Mouse (Mus musculus): Measurements from ENCODE around the gene Fbxo28. TPM values are rescaled to one million over a fixed set of nuclear protein-coding genes. Genes with fewer than 3 reads are reported as not detected.

The Fbxo28 gene
- polyA plus RNA-seq, 1 experiment from 2014 or later, result 22.4 TPM

GRCm38 (mm10) chr1:182338961-182339565 lies 2.4 kb downstream of the Fbxo28 start:
- Histone ChIP-seq H3K36me3 (replicated peaks) (0 out of 2 replicates have a peak, but pooled peaks cover 3% of the 10 kb centered on the region), H3K27ac (no peak overlapping the region), H3K4me3 (peak overlapping the region; percentile 99), H3K9ac (peak overlapping the region; percentile 99), H3K4me2 (peak overlapping the region; percentile 71), H3K9me3 (no peaks in the 10 kb centered on the region), H3K27me3 (replicated peaks) (no peaks in the 10 kb centered on the region), H3K4me1 (peaks cover 30% of the 10 kb centered on the region)
- WGBS, result 53% methylated on average over 7 of the region's 7 CpGs
- ATAC-seq (replicated peaks), result no peak

- H3K27ac ChIP-seq, result no peak overlapping the region
- no peak overlapping the region for H3K9ac ChIP-seq
- H3K4me2 ChIP-seq, result no peak overlapping the region
- ATAC-seq (replicated peaks), result no peak
- no peaks in the 10 kb centered on the region for H3K9me3 ChIP-seq
- H3K27me3 ChIP-seq (replicated peaks), result no peaks in the 10 kb centered on the region
- 0 out of 2 replicates have a peak, but pooled peaks cover 11% of the 10 kb centered on the region for H3K36me3 ChIP-seq (replicated peaks)
- no peak overlapping the region for H3K4me3 ChIP-seq
- peaks cover 12% of the 10 kb centered on the region for H3K4me1 ChIP-seq
- 93% methylated on average over 7 of the region's 7 CpGs for WGBS
Measured at GRCm38 (mm10) chr1:182333766-182334437, 7.5 kb downstream of the Fbxo28 start.

DNA sequence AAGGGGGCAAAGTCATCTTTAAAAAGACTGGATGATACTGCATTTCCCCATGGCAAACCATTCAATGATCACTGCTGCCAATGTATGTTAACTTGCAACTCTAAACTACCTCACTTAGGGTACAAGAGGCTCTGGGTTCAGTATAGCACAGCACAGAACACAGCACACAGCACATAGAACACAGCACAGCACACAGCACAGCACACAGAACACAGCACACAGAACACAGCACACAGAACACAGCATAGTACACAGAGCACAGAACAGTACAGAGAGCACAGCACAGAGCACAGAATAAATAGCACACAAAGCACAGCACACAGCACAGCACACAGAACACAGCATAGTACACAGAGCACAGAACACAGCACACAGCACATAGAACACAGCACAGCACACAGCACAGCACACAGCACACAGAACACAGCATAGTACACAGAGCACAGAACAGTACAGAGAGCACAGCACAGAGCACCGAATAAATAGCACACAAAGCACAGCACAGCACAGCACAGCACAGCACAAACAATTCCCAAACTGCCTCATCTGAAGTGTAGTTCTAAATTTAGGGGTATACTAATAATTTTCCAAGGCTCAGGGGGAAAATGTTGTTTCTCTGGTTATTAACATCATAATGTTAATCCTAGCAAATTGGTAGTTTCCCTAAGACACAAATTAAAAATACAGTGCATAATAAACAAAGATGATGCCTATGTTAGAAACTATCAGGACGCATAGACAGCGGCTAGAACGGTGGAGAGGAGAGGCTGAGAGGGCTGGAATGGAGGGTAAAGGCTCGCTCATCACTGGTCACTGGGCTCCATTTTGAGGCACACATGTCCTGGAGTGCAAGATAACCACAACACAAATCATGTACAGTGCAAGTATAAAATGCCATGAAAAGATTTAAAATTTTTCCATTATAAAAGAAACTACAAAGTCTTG lies 9.1 kb downstream of the Fbxo28 start:
- 89% methylated on average over 5 of the region's 5 CpGs for WGBS
- Histone ChIP-seq H3K9me3 (no peaks in the 10 kb centered on the region), H3K4me2 (no peak overlapping the region), H3K4me3 (no peak overlapping the region), H3K36me3 (replicated peaks) (0 out of 2 replicates have a peak, but pooled peaks cover 18% of the 10 kb centered on the region), H3K27me3 (replicated peaks) (no peaks in the 10 kb centered on the region), H3K4me1 (no peaks in the 10 kb centered on the region; the same call in 1 of the 2 replicates), H3K9ac (no peak overlapping the region), H3K27ac (no peak overlapping the region)
- ATAC-seq (replicated peaks), result no peak

GRCm38 (mm10) chr1:182325919-182326318 lies 15.5 kb downstream of the Fbxo28 start:
- H3K36me3 ChIP-seq (replicated peaks), result peaks cover 48% of the 10 kb centered on the region
- ATAC-seq (replicated peaks), result no peak

DNA sequence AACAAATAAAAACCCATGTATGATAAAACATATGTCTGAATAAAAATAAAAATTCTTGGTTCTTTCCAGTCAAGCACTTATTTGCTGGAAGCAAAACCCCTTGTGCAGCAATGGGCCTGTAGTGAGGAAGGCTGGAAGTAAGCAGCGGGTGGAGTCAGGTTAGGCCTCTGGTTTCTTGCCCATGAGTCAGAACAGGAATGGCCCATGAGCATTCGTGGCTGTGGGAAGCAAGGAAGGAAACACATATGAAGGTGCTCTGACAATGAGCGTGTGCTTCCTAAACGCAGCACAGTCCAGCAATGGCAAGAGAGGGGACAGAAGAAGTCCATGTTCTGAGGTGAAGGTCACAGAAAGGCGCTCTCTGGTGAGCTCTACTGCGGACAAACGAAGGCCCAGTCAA lies 16.9 kb downstream of the Fbxo28 start:
- Histone ChIP-seq H3K4me2 (no peak overlapping the region), H3K4me1 (no peaks in the 10 kb centered on the region), H3K9me3 (no peaks in the 10 kb centered on the region), H3K36me3 (replicated peaks) (peaks cover 51% of the 10 kb centered on the region), H3K4me3 (no peak overlapping the region), H3K9ac (no peak overlapping the region), H3K27ac (no peak overlapping the region), H3K27me3 (replicated peaks) (no peaks in the 10 kb centered on the region)
- WGBS, result 95% methylated on average over 7 of the region's 7 CpGs
- no peak for ATAC-seq (replicated peaks)

More at GRCm38 (mm10) chr1:182325919-182326318, 15.5 kb downstream of the Fbxo28 start:
- Histone ChIP-seq H3K4me3 (no peak overlapping the region), H3K27me3 (replicated peaks) (no peaks in the 10 kb centered on the region), H3K4me1 (no peaks in the 10 kb centered on the region), H3K9me3 (no peaks in the 10 kb centered on the region), H3K9ac (no peak overlapping the region), H3K4me2 (no peak overlapping the region), H3K27ac (no peak overlapping the region)
- WGBS, result 96% methylated on average over 1 of the region's 1 CpGs

DNA sequence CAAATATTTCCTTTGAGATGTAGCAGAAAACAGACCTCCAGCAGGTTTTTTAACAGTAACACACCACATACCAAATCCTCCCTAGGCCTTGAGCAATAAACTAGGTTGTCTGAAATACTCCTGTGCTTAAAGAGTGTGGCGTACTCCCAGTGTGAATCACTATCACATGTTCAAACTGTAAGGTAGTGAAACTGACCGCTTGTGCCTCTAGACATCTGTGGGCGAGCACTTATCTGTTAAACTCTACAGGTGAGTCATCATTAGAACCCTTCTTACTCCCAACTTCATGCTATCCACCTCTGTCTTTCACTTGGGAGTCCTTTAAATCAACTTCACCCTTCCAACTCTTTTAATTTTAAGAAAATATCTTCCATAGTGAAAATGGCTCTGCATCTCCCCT lies 18.3 kb downstream of the Fbxo28 start:
- Histone ChIP-seq H3K4me2 (no peak overlapping the region), H3K4me1 (no peaks in the 10 kb centered on the region), H3K36me3 (replicated peaks) (peaks cover 43% of the 10 kb centered on the region), H3K9ac (no peak overlapping the region), H3K27me3 (replicated peaks) (no peaks in the 10 kb centered on the region), H3K9me3 (no peaks in the 10 kb centered on the region), H3K27ac (no peak overlapping the region), H3K4me3 (no peak overlapping the region)
- WGBS, result over 99% methylated on average over 3 of the region's 3 CpGs
- no peak for ATAC-seq (replicated peaks)

GRCm38 (mm10) chr1:182314201-182314600 lies 27.2 kb downstream of the Fbxo28 start:
- no peak overlapping the region for H3K4me3 ChIP-seq
- H3K4me2 ChIP-seq, result no peak overlapping the region
- H3K4me1 ChIP-seq, result no peaks in the 10 kb centered on the region
- no peaks in the 10 kb centered on the region for H3K27me3 ChIP-seq (replicated peaks)
- H3K36me3 ChIP-seq (replicated peaks), result peaks cover 37% of the 10 kb centered on the region
- no peaks in the 10 kb centered on the region for H3K9me3 ChIP-seq
- no peak for ATAC-seq (replicated peaks)
- WGBS, result 97% methylated on average over 5 of the region's 5 CpGs
- H3K27ac ChIP-seq, result no peak overlapping the region
- no peak overlapping the region for H3K9ac ChIP-seq

DNA sequence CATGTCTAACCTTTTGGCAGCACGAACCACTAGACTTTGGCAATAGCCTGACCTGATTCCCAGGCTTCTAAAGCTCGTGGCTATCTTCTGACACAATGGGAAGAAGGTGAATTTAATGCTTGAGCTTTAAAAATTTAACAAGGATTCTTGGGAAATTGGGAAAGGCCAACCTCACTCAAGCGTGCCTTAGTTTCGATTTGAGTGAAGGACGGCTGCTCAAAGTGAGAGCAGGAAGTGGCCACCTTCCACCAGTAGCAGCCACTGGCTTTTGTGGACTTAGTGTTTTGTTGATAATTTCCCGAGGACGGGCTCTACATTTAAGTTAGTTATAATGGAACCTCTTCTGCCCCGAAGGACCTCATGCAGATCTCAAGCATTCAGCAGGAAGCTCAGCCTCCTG lies 28.2 kb downstream of the Fbxo28 start:
- no peaks in the 10 kb centered on the region for H3K9me3 ChIP-seq
- H3K9ac ChIP-seq, result no peak overlapping the region
- H3K4me1 ChIP-seq, result no peaks in the 10 kb centered on the region
- no peak overlapping the region for H3K4me3 ChIP-seq
- H3K27ac ChIP-seq, result no peak overlapping the region
- H3K36me3 ChIP-seq (replicated peaks), result peaks cover 37% of the 10 kb centered on the region
- ATAC-seq (replicated peaks), result no peak
- WGBS, result 93% methylated on average over 8 of the region's 8 CpGs
- no peaks in the 10 kb centered on the region for H3K27me3 ChIP-seq (replicated peaks)
- no peak overlapping the region for H3K4me2 ChIP-seq

DNA sequence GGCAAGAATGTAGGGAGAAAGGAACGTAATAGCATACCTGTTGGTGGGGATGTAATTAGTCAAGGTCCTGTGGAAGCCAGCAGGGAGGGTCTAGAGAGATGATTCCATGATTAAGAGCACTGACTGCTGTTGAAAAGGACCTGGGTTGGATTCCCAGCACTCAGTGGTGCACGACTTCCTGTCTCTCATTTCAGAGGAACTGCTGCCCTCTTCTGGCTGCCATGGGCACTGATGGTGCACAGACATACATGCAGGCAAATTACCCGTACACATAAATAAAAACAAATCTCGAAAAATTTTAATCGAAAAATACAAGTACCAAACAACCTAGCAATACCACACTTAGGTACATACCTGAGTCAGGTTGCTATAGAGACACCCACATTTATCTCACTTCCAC lies 30.1 kb downstream of the Fbxo28 start:
- Histone ChIP-seq H3K9me3 (no peaks in the 10 kb centered on the region), H3K4me3 (no peak overlapping the region), H3K36me3 (replicated peaks) (peaks cover 25% of the 10 kb centered on the region), H3K9ac (no peak overlapping the region), H3K27me3 (replicated peaks) (no peaks in the 10 kb centered on the region), H3K27ac (no peak overlapping the region), H3K4me1 (no peaks in the 10 kb centered on the region), H3K4me2 (no peak overlapping the region)
- WGBS, result 95% methylated on average over 5 of the region's 5 CpGs
- ATAC-seq (replicated peaks), result no peak

DNA sequence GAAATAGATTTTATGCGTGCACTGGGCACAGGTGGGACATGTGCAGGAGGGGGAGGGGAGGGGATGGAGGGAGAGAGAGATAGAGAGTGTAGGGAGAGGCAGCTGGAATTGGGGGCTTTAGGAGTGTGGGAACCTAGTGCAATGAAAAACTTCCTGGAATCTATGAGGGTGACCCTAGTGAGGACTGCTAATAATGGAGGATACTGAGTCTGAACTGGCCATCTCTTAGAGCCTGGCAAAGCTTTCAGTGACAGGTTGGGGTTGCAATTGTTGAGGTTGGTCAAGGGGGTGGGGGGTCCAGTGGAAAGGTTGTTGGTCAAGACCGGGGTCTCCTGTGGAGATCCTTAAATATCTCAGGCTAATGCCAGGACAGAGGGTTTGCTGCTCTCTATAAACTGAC lies 31.1 kb downstream of the Fbxo28 start:
- Histone ChIP-seq H3K4me2 (no peak overlapping the region), H3K9me3 (no peaks in the 10 kb centered on the region), H3K36me3 (replicated peaks) (peaks cover 21% of the 10 kb centered on the region), H3K4me1 (no peaks in the 10 kb centered on the region), H3K4me3 (no peak overlapping the region), H3K27me3 (replicated peaks) (no peaks in the 10 kb centered on the region), H3K9ac (no peak overlapping the region), H3K27ac (no peak overlapping the region)
- no peak for ATAC-seq (replicated peaks)
- WGBS, result 91% methylated on average over 2 of the region's 2 CpGs

- H3K4me1 ChIP-seq, result no peaks in the 10 kb centered on the region
- no peaks in the 10 kb centered on the region for H3K9me3 ChIP-seq
- H3K4me3 ChIP-seq, result no peak overlapping the region
- H3K36me3 ChIP-seq (replicated peaks), result peaks cover 12% of the 10 kb centered on the region
- no peak overlapping the region for H3K9ac ChIP-seq
- no peak overlapping the region for H3K27ac ChIP-seq
- no peak for ATAC-seq (replicated peaks)
- no peak overlapping the region for H3K4me2 ChIP-seq
- H3K27me3 ChIP-seq (replicated peaks), result no peaks in the 10 kb centered on the region
- WGBS, result 83% methylated on average over 5 of the region's 5 CpGs
Measured at GRCm38 (mm10) chr1:182309403-182309802, 32.0 kb downstream of the Fbxo28 start.

GRCm38 (mm10) chr1:182302916-182303315 lies 38.5 kb downstream of the Fbxo28 start:
- H3K9ac ChIP-seq, result no peak overlapping the region
- no peak overlapping the region for H3K4me3 ChIP-seq
- H3K27me3 ChIP-seq (replicated peaks), result no peaks in the 10 kb centered on the region
- no peaks in the 10 kb centered on the region for H3K9me3 ChIP-seq
- H3K4me1 ChIP-seq, result no peaks in the 10 kb centered on the region
- no peak overlapping the region for H3K4me2 ChIP-seq
- 92% methylated on average over 5 of the region's 5 CpGs for WGBS
- no peaks in the 10 kb centered on the region for H3K36me3 ChIP-seq (replicated peaks)
- ATAC-seq (replicated peaks), result no peak
- no peak overlapping the region for H3K27ac ChIP-seq
